Mouse (Mus musculus): ENCODE data around the gene Haghl.

Gene Haghl

GRCm38 (mm10) chr17:25785281-25785745 is at the start of gene Haghl:
Haghl (minus strand) TSS chr17:25785673.
- DNase-seq (ENCODE audit: extremely low read depth, insufficient read length, low spot score): peak; percentile 92

GRCm38 (mm10) chr17:25834595-25835222 is 49.2 kb upstream of the Haghl start:
- DNase-seq (ENCODE audit: extremely low read depth, insufficient read length, low spot score): no peak

GRCm38 (mm10) chr17:25833961-25834594 is 48.6 kb upstream of the Haghl start:
- no peak for DNase-seq (ENCODE audit: extremely low read depth, insufficient read length, low spot score)

GRCm38 (mm10) chr17:25833291-25833663 is 47.8 kb upstream of the Haghl start, which contains the start of gene Stub1:
Stub1 (minus strand) TSS chr17:25833404.
- DNase-seq (ENCODE audit: extremely low read depth, insufficient read length, low spot score): no peak

GRCm38 (mm10) chr17:25832436-25833290 is 47.2 kb upstream of the Haghl start:
- DNase-seq (ENCODE audit: extremely low read depth, insufficient read length, low spot score): peak; percentile 100

- no peak for DNase-seq (ENCODE audit: extremely low read depth, insufficient read length, low spot score)
Measured at GRCm38 (mm10) chr17:25831451-25832281, 46.2 kb upstream of the Haghl start.

GRCm38 (mm10) chr17:25830806-25831431 is 45.4 kb upstream of the Haghl start:
- no peak for DNase-seq (ENCODE audit: extremely low read depth, insufficient read length, low spot score)

GRCm38 (mm10) chr17:25830200-25830753 is 44.8 kb upstream of the Haghl start:
- no peak for DNase-seq (ENCODE audit: extremely low read depth, insufficient read length, low spot score)

GRCm38 (mm10) chr17:25829558-25830017 is 44.1 kb upstream of the Haghl start:
- DNase-seq (ENCODE audit: extremely low read depth, insufficient read length, low spot score): no peak

GRCm38 (mm10) chr17:25828712-25829557 is 43.5 kb upstream of the Haghl start, which contains the start of gene Jmjd8:
Jmjd8 (plus strand) TSS chr17:25828867.
- DNase-seq (ENCODE audit: extremely low read depth, insufficient read length, low spot score): peak; percentile 61

GRCm38 (mm10) chr17:25828223-25828594 is 42.7 kb upstream of the Haghl start:
- DNase-seq (ENCODE audit: extremely low read depth, insufficient read length, low spot score): no peak

- DNase-seq (ENCODE audit: extremely low read depth, insufficient read length, low spot score): no peak
Measured at GRCm38 (mm10) chr17:25827546-25828222, 42.2 kb upstream of the Haghl start.

- no peak for DNase-seq (ENCODE audit: extremely low read depth, insufficient read length, low spot score)
Measured at GRCm38 (mm10) chr17:25827011-25827410, 41.5 kb upstream of the Haghl start.

- DNase-seq (ENCODE audit: extremely low read depth, insufficient read length, low spot score): no peak
Measured at GRCm38 (mm10) chr17:25825984-25826570, 40.6 kb upstream of the Haghl start.

GRCm38 (mm10) chr17:25825311-25825710 is 39.8 kb upstream of the Haghl start:
- no peak for DNase-seq (ENCODE audit: extremely low read depth, insufficient read length, low spot score)

- no peak for DNase-seq (ENCODE audit: extremely low read depth, insufficient read length, low spot score)
Measured at GRCm38 (mm10) chr17:25824362-25825142, 39.1 kb upstream of the Haghl start.

GRCm38 (mm10) chr17:25823452-25823851 is 38.0 kb upstream of the Haghl start, which contains the start of gene Wdr24:
Wdr24 (plus strand) TSS chr17:25823627.
- peak; percentile 62 for DNase-seq (ENCODE audit: extremely low read depth, insufficient read length, low spot score)
